In genomic region chr7:45798931-45799330, GRCm38 (mm10) we compare ENCODE assay signal across 10 mouse cellular contexts. TPM values are rescaled to one million over a fixed set of nuclear protein-coding genes. Genes with fewer than 3 reads are reported as not detected.
DNase-seq lines count a peak whose midpoint lies in the region; ATAC-seq and TF ChIP-seq lines count a peak whose summit lies in the region.
"Had no signal": no experiment of that assay in that cellular context is flagged by ENCODE, and none has a peak within 500 bp of the region (broad histone marks: within the 10 kb centered on the region; RNA-seq: fewer than 3 reads in every experiment).

No protein-coding gene starts in this region.

- H3K27ac ChIP-seq in kidney, postnatal 0 days = no peak overlapping the region
- H3K27ac ChIP-seq in midbrain, postnatal 0 days (ENCODE audit: low read depth, low read length) = no peak overlapping the region

- no peak overlapping the region for H3K9ac ChIP-seq in kidney, postnatal 0 days (ENCODE audit: low read depth, low read length)
- H3K9ac ChIP-seq in midbrain, postnatal 0 days (replicated peaks; ENCODE audit: low read length, poor library complexity, severe bottlenecking) = no peak overlapping the region

- no peaks in the 10 kb centered on the region for H3K9me3 ChIP-seq in kidney, postnatal 0 days (replicated peaks; ENCODE audit: low read length)
- H3K9me3 ChIP-seq in midbrain, postnatal 0 days (ENCODE audit: low read length) = no peaks in the 10 kb centered on the region

- H3K4me3 ChIP-seq in kidney, postnatal 0 days (replicated peaks; ENCODE audit: low read depth, low read length) = peak overlapping the region; percentile 48; the same call in 1 of the 2 replicates
- H3K4me3 ChIP-seq in midbrain, postnatal 0 days (ENCODE audit: low read depth, low read length) = no peak overlapping the region

- peaks cover 22% of the 10 kb centered on the region; the same call in 1 of the 2 replicates for H3K4me1 ChIP-seq in kidney, postnatal 0 days (replicated peaks; ENCODE audit: insufficient read depth, low read length)
- no peaks in the 10 kb centered on the region for H3K4me1 ChIP-seq in midbrain, postnatal 0 days (ENCODE audit: insufficient read depth, low read length)

- DNase-seq in cerebellum, adult 11-12 months = peak; percentile 12
- no peak for DNase-seq in cerebellum, postnatal 36 days
- no peak for DNase-seq in kidney, postnatal 0 days (ENCODE audit: low spot score)
- no peak for DNase-seq in kidney, postnatal 25 days
- DNase-seq in induced T-regulatory cell, adult 2 months (ENCODE audit: low read depth) = peak; percentile 85
- no peak for DNase-seq in midbrain, postnatal 0 days (ENCODE audit: low spot score)
- DNase-seq in cerebellum, adult 11 months = no peak
- DNase-seq in urinary bladder, postnatal 36 days (ENCODE audit: low spot score in 2 of 2) = no peak
- DNase-seq: cerebellum, adult 9-10 months; gastrocnemius, postnatal 25 days had no signal

- no peak for TF ChIP-seq CTCF in kidney, postnatal 0 days (IDR thresholded peaks at IDR 0.05; ENCODE audit: low read depth)
- TF ChIP-seq CTCF in midbrain, postnatal 0 days (IDR thresholded peaks at IDR 0.05) = no peak

- ATAC-seq in kidney, postnatal 0 days (replicated peaks; ENCODE audit: low FRiP score, low read depth) = no peak
- no peak for ATAC-seq in midbrain, postnatal 0 days (ENCODE audit: low FRiP score)

- H3K36me3 ChIP-seq in kidney, postnatal 0 days (ENCODE audit: insufficient read depth, low read length) = no peaks in the 10 kb centered on the region
- H3K36me3 ChIP-seq in midbrain, postnatal 0 days (ENCODE audit: insufficient read depth, low read length) = peaks cover 54% of the 10 kb centered on the region

- WGBS in kidney, postnatal 0 days = 77% methylated on average over 7 of the region's 7 CpGs
- 45% methylated on average over 7 of the region's 7 CpGs for WGBS in midbrain, postnatal 0 days

- H3K4me2 ChIP-seq in kidney, postnatal 0 days (ENCODE audit: low read length) = peak overlapping the region; percentile 93
- 0 out of 2 replicates have a peak overlapping the region, but pooled peaks have one; percentile 38 for H3K4me2 ChIP-seq in midbrain, postnatal 0 days (ENCODE audit: low read depth, low read length, poor library complexity, severe bottlenecking)

- H3K27me3 ChIP-seq in kidney, postnatal 0 days (ENCODE audit: insufficient read depth, low read length) = no peaks in the 10 kb centered on the region
- H3K27me3 ChIP-seq in midbrain, postnatal 0 days (ENCODE audit: insufficient read depth, low read length) = no peaks in the 10 kb centered on the region

RNA-seq across cellular contexts. Expression of gene Sult2b1, which starts 14.5 kb away (rescaled TPM):
- 3.7 and 3.9 TPM in 2 replicates for polyA plus RNA-seq in kidney, postnatal 0 days (2015; fragmentation: Nextera tagmentation; extraction: Ambion mirVana)
- 5.0 and 5.1 TPM in 2 replicates for total RNA-seq in midbrain, postnatal 0 days (2014; rRNA removed)
- 5.6 and 6.1 TPM in 2 replicates for polyA plus RNA-seq in midbrain, postnatal 0 days (2015; fragmentation: Nextera tagmentation; extraction: Ambion mirVana)
- total RNA-seq: gastrocnemius, postnatal 25 days had no signal

RNA-seq across cellular contexts. Expression of gene Lmtk3, which starts 15.4 kb away (rescaled TPM):
- polyA plus RNA-seq in kidney, postnatal 0 days (2015; fragmentation: Nextera tagmentation; extraction: Ambion mirVana) = 0.59 and 0.91 TPM in 2 replicates
- 170 and 172 TPM in 2 replicates for total RNA-seq in midbrain, postnatal 0 days (2014; rRNA removed)
- polyA plus RNA-seq in midbrain, postnatal 0 days (2015; fragmentation: Nextera tagmentation; extraction: Ambion mirVana) = 13.7 and 19.1 TPM in 2 replicates

RNA-seq across cellular contexts. Expression of gene Cyth2, which starts 15.4 kb away (rescaled TPM):
- polyA plus RNA-seq in kidney, postnatal 0 days (2015; fragmentation: Nextera tagmentation; extraction: Ambion mirVana) = 99.2 and 105 TPM in 2 replicates
- 210 and 223 TPM in 2 replicates for total RNA-seq in midbrain, postnatal 0 days (2014; rRNA removed)
- polyA plus RNA-seq in midbrain, postnatal 0 days (2015; fragmentation: Nextera tagmentation; extraction: Ambion mirVana) = 219 and 236 TPM in 2 replicates

RNA-seq across cellular contexts. Expression of gene Kcnj14, which starts 25.7 kb away (rescaled TPM):
- 0.80 and 1.3 TPM in 2 replicates for polyA plus RNA-seq in kidney, postnatal 0 days (2015; fragmentation: Nextera tagmentation; extraction: Ambion mirVana)
- 0.71 and 2.1 TPM in 2 replicates for total RNA-seq in midbrain, postnatal 0 days (2014; rRNA removed)
- 1.5 TPM in 2 replicates for polyA plus RNA-seq in midbrain, postnatal 0 days (2015; fragmentation: Nextera tagmentation; extraction: Ambion mirVana)

RNA-seq across cellular contexts. Expression of gene Grwd1, which starts 31.8 kb away (rescaled TPM):
- polyA plus RNA-seq in kidney, postnatal 0 days (2015; fragmentation: Nextera tagmentation; extraction: Ambion mirVana) = 50.6 and 53.5 TPM in 2 replicates
- total RNA-seq in midbrain, postnatal 0 days (2014; rRNA removed) = 31.3 and 34.2 TPM in 2 replicates
- polyA plus RNA-seq in midbrain, postnatal 0 days (2015; fragmentation: Nextera tagmentation; extraction: Ambion mirVana) = 48.7 and 52.9 TPM in 2 replicates

Comparison
In these comparisons a context has a peak if more than half of its experiments do, and no peak if none do; other contexts are left out.
1. DNase-seq: peak in cerebellum, adult 11-12 months (single experiment) and induced T-regulatory cell, adult 2 months (single experiment); none in cerebellum, postnatal 36 days (0 of 2), kidney, postnatal 0 days (single experiment), kidney, postnatal 25 days (0 of 2), midbrain, postnatal 0 days (single experiment), cerebellum, adult 11 months (single experiment) and urinary bladder, postnatal 36 days (0 of 2).